Mouse (Mus musculus): ENCODE measurements around the gene Mapk7. TPM values are rescaled to one million over a fixed set of nuclear protein-coding genes. Genes with fewer than 3 reads are reported as not detected.

Gene Mapk7
- 76.6 and 87.2 TPM in 2 replicates for polyA plus RNA-seq (2015; fragmentation: Nextera tagmentation; extraction: Ambion mirVana)

DNA sequence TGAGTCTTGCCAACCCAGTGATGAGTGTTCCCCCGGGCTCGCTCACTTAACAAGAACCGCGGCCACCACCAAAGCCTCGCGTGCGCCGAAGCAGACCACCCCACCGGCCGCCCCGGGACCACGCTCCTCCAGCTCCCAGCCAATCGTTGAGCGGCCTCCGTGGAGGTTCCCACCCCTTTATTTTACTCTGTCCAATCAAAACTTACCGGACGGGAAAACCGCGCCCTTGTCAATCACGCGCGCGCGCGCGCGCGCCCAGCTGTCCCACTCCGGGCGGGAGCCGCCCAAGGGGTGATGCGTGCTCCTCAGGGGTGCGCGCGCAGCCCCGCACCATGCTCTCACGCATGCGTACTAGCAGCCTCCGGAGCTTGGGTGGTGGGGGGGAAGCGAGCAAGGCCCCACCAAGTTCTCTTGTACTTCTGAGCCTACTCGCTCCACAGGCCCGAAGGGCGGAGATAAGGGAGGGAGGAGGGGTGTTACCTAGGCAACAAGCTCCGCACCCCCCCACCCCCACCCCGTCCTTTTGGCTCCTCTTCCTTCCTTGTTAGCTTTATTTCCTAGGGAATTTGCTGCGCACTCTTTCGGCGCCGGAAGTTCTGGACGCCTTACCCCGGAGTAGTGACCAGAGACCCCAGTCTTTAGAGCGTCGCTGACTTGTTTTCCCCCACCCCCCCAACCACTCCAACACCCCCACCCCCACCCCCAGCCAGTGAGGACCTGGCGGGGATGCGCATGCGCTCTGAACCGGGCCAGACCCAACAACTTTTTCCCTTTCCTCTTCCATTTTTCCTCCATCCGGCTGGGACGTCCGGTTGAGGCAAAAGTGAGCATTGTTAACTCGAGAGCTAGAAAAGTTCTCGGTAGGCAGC is at the start of gene Mapk7:
TSS of gene Mapk7 (minus strand) at position 278 of the 869 bp plus-strand sequence.
- no peaks in the 10 kb centered on the region for H3K9me3 ChIP-seq
- H3K4me3 ChIP-seq (replicated peaks), result peak within 1 kb of the TSS; percentile 94
- H3K36me3 ChIP-seq, result peaks cover 34% of the 10 kb centered on the region
- ATAC-seq, result peak; percentile 98
- H3K9ac ChIP-seq (replicated peaks), result peak within 1 kb of the TSS; percentile 93
- H3K27ac ChIP-seq, result peak within 1 kb of the TSS; percentile 92
- no peaks in the 10 kb centered on the region; the same call in 1 of the 2 replicates for H3K27me3 ChIP-seq
- peaks cover 36% of the 10 kb centered on the region for H3K4me1 ChIP-seq (replicated peaks)
- WGBS, result under 1% methylated on average over 62 of the region's 62 CpGs
- H3K4me2 ChIP-seq (replicated peaks), result peak within 1 kb of the TSS; percentile 88

DNA sequence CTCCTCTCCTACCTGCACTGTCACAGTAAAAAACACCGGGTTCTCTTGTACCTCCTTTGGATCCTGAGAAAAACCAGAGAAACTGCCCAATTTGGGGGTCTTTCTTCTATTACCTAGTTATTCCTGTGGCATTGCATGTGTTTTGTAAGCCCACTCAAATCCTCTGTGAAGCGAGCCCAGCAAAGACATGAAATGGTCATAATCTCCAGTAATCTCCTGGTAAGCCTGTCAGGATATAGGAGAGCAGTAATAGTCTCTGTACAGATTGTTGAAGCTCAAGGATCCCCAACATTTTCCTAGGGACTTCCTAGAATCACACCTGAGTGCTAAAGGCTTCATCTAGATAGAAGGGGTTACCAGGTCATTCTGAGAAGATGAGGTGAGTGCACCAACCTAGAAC is 46.9 kb upstream of the Mapk7 start:
- Histone ChIP-seq H3K9me3 (no peaks in the 10 kb centered on the region), H3K9ac (replicated peaks) (no peak overlapping the region), H3K27ac (no peak overlapping the region), H3K4me3 (replicated peaks) (no peak overlapping the region), H3K4me2 (replicated peaks) (no peak overlapping the region), H3K4me1 (replicated peaks) (0 out of 2 replicates have a peak, but pooled peaks cover 4% of the 10 kb centered on the region), H3K36me3 (peaks cover 27% of the 10 kb centered on the region), H3K27me3 (no peaks in the 10 kb centered on the region)
- no peak for ATAC-seq
- 92% methylated on average over 2 of the region's 2 CpGs for WGBS

DNA sequence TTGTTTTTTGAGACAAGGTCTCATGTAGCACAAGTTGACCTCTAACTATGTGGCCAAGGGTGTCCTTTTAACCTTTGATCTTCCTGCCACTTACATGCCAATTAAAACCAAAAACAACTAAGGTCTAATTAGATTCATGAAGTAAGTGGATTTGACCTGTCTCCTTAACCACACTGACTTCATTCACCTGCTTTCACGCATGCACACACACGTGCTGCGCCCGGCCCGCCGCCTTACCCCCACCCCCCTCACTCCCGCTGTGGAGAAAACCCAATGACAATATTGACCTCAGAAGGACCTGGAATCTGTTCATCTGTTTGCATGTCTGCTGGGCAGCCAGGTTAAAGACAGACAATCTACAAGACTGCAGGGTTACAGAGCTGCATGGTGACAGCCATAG is 46.4 kb upstream of the Mapk7 start:
- Histone ChIP-seq H3K4me1 (replicated peaks) (0 out of 2 replicates have a peak, but pooled peaks cover 4% of the 10 kb centered on the region), H3K9me3 (no peaks in the 10 kb centered on the region), H3K4me3 (replicated peaks) (no peak overlapping the region), H3K27me3 (no peaks in the 10 kb centered on the region), H3K36me3 (peaks cover 22% of the 10 kb centered on the region), H3K4me2 (replicated peaks) (no peak overlapping the region), H3K9ac (replicated peaks) (no peak overlapping the region), H3K27ac (no peak overlapping the region)
- 90% methylated on average over 7 of the region's 7 CpGs for WGBS
- ATAC-seq, result no peak

DNA sequence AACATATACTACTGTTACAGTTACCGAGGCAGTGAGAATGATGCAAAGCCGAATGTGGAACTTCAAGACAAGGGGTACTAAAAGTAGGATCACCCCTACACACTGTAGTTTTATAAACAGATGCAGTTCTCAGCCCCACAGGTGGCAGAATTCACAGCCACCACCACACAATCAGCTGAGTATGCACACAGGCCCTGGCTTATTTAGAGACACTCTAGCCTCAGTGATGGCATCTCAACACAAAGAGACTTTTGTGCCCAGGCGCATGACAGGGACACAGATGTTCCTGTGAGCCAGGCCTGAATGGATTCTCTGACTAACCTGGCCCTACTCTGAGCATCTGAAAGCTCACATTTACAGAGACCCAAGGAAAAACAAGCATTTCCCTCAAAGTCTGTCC is 43.2 kb upstream of the Mapk7 start:
- Histone ChIP-seq H3K4me2 (replicated peaks) (no peak overlapping the region), H3K36me3 (peaks cover 16% of the 10 kb centered on the region; the same call in 1 of the 2 replicates), H3K27ac (no peak overlapping the region), H3K4me1 (replicated peaks) (no peaks in the 10 kb centered on the region), H3K4me3 (replicated peaks) (no peak overlapping the region), H3K9me3 (no peaks in the 10 kb centered on the region), H3K27me3 (no peaks in the 10 kb centered on the region), H3K9ac (replicated peaks) (no peak overlapping the region)
- no peak for ATAC-seq
- WGBS, result 94% methylated on average over 3 of the region's 3 CpGs

DNA sequence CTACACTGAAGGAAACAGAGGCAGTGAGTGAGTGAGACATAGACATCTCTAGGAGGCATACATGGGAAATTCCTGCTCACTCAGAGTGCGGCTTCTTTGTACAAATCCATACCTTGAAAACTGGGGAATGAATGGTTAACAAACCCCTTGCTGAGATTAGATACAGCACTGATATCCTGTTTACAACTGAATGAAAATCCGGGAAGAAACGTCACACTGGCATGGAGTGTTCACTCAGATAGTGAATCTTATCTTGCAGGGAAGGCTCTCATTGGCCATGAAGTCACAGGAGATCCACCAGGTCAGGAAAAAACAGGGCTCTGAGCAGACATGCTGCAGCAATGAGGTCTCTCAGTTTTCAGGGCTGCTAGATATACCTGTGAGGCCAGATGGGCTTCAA is 42.7 kb upstream of the Mapk7 start:
- H3K4me1 ChIP-seq (replicated peaks), result no peaks in the 10 kb centered on the region
- ATAC-seq, result no peak
- no peaks in the 10 kb centered on the region for H3K9me3 ChIP-seq
- H3K4me3 ChIP-seq (replicated peaks), result no peak overlapping the region
- no peak overlapping the region for H3K4me2 ChIP-seq (replicated peaks)
- WGBS, result 68% methylated on average over 3 of the region's 3 CpGs
- no peak overlapping the region for H3K9ac ChIP-seq (replicated peaks)
- H3K27ac ChIP-seq, result no peak overlapping the region
- H3K27me3 ChIP-seq, result no peaks in the 10 kb centered on the region
- peaks cover 19% of the 10 kb centered on the region; the same call in 1 of the 2 replicates for H3K36me3 ChIP-seq

DNA sequence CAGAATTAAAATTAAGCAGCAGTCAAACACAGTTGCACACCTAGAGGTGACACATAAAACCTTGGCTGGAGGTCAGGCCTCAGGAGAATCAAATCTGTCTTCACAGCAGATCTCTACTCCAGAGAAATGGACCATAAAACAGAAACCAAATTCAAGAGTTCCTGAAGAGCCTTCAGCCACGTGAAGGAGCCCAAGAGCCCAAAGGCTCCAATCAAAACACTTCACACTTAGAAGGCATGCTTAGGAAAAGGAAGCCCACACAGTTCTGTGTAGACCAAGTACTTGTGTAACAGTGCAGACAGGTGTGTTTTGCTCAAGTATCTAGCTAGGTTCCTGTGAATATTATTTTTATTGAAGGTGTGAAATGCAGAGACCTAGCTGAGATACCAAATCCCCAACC is 41.3 kb upstream of the Mapk7 start:
- Histone ChIP-seq H3K27ac (no peak overlapping the region), H3K9me3 (no peaks in the 10 kb centered on the region), H3K4me2 (replicated peaks) (no peak overlapping the region), H3K4me1 (replicated peaks) (no peaks in the 10 kb centered on the region), H3K36me3 (peaks cover 21% of the 10 kb centered on the region; the same call in 1 of the 2 replicates), H3K27me3 (no peaks in the 10 kb centered on the region), H3K4me3 (replicated peaks) (no peak overlapping the region), H3K9ac (replicated peaks) (no peak overlapping the region)
- WGBS, result 78% methylated on average over 1 of the region's 1 CpGs
- no peak for ATAC-seq

DNA sequence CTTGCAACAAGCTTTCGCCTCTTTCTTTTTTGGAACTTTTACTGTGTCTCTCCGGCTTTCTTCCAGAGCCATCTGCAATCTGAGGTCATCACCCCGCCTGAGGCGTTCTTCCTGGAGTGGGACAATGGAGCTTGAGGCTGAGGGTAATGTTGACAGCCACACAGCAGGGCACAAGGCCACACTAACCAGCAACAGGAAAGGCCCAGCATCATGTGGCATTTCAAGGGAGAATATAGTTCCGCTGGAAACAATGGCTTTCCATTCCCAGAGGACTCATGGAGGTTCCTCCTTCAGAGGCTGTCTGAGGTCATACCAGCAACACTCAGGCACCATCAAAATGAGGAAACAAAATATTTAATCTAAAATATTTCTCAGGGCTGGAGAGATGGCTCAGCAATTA is 39.4 kb upstream of the Mapk7 start:
- H3K27ac ChIP-seq, result no peak overlapping the region
- H3K9me3 ChIP-seq, result no peaks in the 10 kb centered on the region
- no peak for ATAC-seq
- peaks cover 11% of the 10 kb centered on the region for H3K4me1 ChIP-seq (replicated peaks)
- no peaks in the 10 kb centered on the region for H3K27me3 ChIP-seq
- peaks cover 15% of the 10 kb centered on the region; the same call in 1 of the 2 replicates for H3K36me3 ChIP-seq
- H3K4me2 ChIP-seq (replicated peaks), result no peak overlapping the region
- H3K4me3 ChIP-seq (replicated peaks), result no peak overlapping the region
- no peak overlapping the region for H3K9ac ChIP-seq (replicated peaks)
- 79% methylated on average over 5 of the region's 5 CpGs for WGBS

DNA sequence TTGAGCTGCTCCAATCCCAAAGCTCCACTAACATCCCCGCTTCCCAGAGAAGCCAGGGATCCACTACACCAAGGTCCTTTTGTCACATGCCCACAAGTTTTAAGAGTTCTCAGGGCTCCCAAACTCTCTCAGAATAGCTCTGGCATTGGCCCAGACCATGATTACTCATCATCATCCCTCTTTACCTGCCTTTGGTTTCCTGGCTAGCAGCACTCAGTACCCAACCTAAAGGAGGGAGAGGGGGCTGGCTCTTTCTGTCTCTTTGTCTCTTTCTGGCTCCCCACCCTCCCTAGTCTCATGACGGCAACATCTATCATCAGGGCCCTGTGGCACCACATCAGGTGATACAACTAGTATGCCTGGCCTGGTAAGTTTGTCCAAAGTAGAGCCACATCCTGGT is 38.6 kb upstream of the Mapk7 start:
- WGBS, result 97% methylated on average over 2 of the region's 2 CpGs

DNA sequence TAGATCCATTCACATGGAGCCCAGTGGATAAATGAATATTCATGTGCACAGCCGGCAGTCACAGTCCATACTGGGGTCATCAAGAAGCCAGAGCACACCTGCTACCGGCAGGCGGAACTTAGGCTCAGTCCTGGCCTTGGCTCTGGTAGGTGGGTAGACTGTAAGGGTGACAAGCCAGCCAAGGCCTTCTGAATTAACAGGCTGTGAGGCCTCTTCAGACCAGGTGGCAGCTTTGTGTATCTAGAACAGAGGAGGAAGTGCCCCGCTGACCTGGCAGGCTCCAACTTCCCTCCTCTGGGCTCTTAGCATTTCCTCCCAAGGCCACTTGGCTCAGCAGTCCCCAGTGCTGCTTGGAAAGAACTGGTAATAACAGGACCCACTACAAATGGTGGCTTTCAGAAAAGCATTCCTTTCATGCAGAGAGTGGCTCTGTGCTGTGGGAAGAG is 35.1 kb upstream of the Mapk7 start:
- Histone ChIP-seq H3K9ac (replicated peaks) (no peak overlapping the region), H3K4me3 (replicated peaks) (no peak overlapping the region), H3K4me2 (replicated peaks) (no peak overlapping the region), H3K36me3 (peaks cover 13% of the 10 kb centered on the region; the same call in 1 of the 2 replicates), H3K27me3 (no peaks in the 10 kb centered on the region), H3K27ac (no peak overlapping the region), H3K4me1 (replicated peaks) (peaks cover 11% of the 10 kb centered on the region), H3K9me3 (no peaks in the 10 kb centered on the region)
- no peak for ATAC-seq
- WGBS, result 28% methylated on average over 4 of the region's 4 CpGs

More for the DNA sequence above, 38.6 kb upstream of the Mapk7 start:
- Histone ChIP-seq H3K4me1 (replicated peaks) (peaks cover 11% of the 10 kb centered on the region), H3K9ac (replicated peaks) (no peak overlapping the region), H3K27ac (no peak overlapping the region), H3K4me3 (replicated peaks) (no peak overlapping the region), H3K9me3 (no peaks in the 10 kb centered on the region), H3K4me2 (replicated peaks) (no peak overlapping the region), H3K27me3 (no peaks in the 10 kb centered on the region), H3K36me3 (peaks cover 15% of the 10 kb centered on the region; the same call in 1 of the 2 replicates)
- ATAC-seq, result no peak

DNA sequence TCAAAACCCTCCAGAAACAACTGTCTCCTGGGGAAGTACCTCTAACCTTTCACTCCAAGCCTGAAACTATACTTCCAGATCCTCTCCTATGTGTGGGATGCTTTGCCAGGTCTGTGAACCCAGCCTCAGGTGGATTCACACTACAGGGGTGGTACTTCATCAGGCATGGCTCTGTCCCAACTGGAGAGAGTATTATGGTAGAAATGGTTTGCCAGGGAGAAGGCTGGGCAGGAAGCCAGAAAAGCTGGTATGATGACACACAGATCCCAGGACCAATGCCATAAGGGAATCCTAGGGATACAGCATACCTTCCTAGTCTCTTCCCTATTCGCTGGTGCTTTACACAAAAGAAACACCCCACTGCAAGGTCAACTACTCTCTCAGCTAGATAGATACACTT is 32.7 kb upstream of the Mapk7 start:
- Histone ChIP-seq H3K9me3 (no peaks in the 10 kb centered on the region), H3K4me3 (replicated peaks) (no peak overlapping the region), H3K27me3 (no peaks in the 10 kb centered on the region), H3K4me1 (replicated peaks) (peaks cover 11% of the 10 kb centered on the region), H3K27ac (no peak overlapping the region), H3K4me2 (replicated peaks) (no peak overlapping the region), H3K36me3 (peaks cover 16% of the 10 kb centered on the region), H3K9ac (replicated peaks) (no peak overlapping the region)
- WGBS, result 95% methylated on average over 1 of the region's 1 CpGs
- ATAC-seq, result no peak

DNA sequence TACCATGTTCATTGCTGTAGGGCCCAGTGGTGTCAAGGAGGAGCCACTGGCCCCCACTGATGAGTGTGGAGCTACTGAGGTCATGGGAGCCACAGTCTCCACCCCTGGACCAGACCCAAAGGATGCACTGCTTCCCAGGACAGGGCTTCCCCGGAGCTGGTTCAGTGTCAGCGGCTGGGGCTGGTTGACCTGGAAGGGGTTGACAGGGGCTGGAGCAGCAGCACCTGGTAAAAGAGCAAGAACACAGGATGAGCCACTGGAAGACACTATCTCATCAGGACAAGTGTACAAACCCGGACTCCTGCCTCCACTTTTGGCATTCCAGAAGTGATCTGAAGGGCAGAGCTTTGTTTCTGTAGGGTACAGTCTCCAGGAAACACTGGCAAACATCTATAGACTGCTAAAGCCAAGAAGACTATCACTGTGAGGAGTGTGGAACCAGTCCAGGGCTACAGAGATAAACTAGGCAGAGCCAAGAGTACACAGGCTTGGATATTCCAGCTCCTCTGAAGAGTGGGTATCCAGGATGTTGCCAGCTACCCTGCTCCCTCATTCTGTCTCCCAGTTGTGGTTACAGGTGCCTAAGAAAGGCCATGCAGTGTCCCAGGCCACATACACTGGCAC is 25.4 kb upstream of the Mapk7 start:
- Histone ChIP-seq H3K27ac (no peak overlapping the region), H3K27me3 (no peaks in the 10 kb centered on the region), H3K9me3 (no peaks in the 10 kb centered on the region), H3K9ac (replicated peaks) (no peak overlapping the region), H3K36me3 (peaks cover 71% of the 10 kb centered on the region), H3K4me1 (replicated peaks) (no peaks in the 10 kb centered on the region), H3K4me2 (replicated peaks) (no peak overlapping the region), H3K4me3 (replicated peaks) (no peak overlapping the region)
- 89% methylated on average over 3 of the region's 3 CpGs for WGBS
- no peak for ATAC-seq

DNA sequence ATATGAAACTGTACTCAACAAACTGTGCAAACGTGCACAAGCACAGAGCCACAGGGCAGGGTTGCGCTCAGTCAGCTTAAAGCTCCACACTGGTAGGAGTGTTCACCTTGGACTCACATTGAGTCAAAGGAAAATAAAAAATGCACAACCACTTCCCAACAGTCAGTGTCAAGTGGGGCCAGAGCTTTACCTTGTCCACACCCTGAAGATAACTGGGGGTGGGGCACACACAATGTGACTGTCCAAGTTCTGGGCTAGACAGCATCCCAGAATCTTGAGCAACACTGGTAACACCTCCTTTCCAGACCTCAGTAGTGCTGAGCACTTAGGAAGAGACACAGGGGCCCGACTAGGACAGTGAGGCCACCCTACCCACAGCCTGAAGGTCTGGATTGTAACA is 24.7 kb upstream of the Mapk7 start:
- Histone ChIP-seq H3K36me3 (peaks cover 76% of the 10 kb centered on the region), H3K4me1 (replicated peaks) (no peaks in the 10 kb centered on the region), H3K9me3 (no peaks in the 10 kb centered on the region), H3K9ac (replicated peaks) (no peak overlapping the region), H3K27ac (no peak overlapping the region), H3K4me2 (replicated peaks) (no peak overlapping the region), H3K27me3 (no peaks in the 10 kb centered on the region), H3K4me3 (replicated peaks) (no peak overlapping the region)
- no peak for ATAC-seq
- WGBS, result 95% methylated on average over 3 of the region's 3 CpGs
